Mouse (Mus musculus) gastrocnemius, adult 2 months (tissue): ENCODE measurements around the gene Stab1. TPM values are rescaled to one million over a fixed set of nuclear protein-coding genes. Genes with fewer than 3 reads are reported as not detected.

Experiments used
- DNase-seq: peaks from one replicate; pipeline ENCODE4 v3.0.0; 2022
- H3K27ac ChIP-seq: fragments of 200-600 bp; 2 replicates; pipeline ENCODE4 v1.8.1; 2022; ENCODE audit warnings: mild to moderate bottlenecking
- H3K4me3 ChIP-seq: fragments of 200-600 bp; 2 replicates; pipeline ENCODE4 v1.8.1; 2022; ENCODE audit warnings: mild to moderate bottlenecking, moderate library complexity
- CTCF ChIP-seq: fragments of 200-600 bp; IDR thresholded peaks from 2 replicates; pipeline ENCODE4 v1.8.1; 2022; ENCODE audit warnings: antibody characterized with exemption, mild to moderate bottlenecking, moderate library complexity
- intact Hi-C: fragments of 180-260 bp; cut with DNase I; formaldehyde crosslinking; loops from one replicate; pipeline ENCODE4 v1.15.1; 2025
- long read RNA-seq, 2 experiments: library from polyadenylated mRNA; stranded (forward); transcript quantifications; one replicate each; pipeline ENCODE4 v2.0.0; 2021
- total RNA-seq, 2 experiments: library from RNA; stranded (reverse); gene quantifications; 2 replicates each; pipeline ENCODE4 v1.2.3; 2021

The Stab1 gene
- 10 to 100 TPM; 14.0 to 16.5 TPM for total RNA-seq
- long read RNA-seq, experiment 1, partial matches to known transcripts: 2 of 8 reads
- long read RNA-seq, experiment 1, other reads (novel, unspliced or antisense): 6 of 8 reads
- long read RNA-seq, experiment 2, full-length matches to known transcripts: 1 of 2 reads
- long read RNA-seq, experiment 2, partial matches to known transcripts: 0 of 2 reads
- long read RNA-seq, experiment 2, other reads (novel, unspliced or antisense): 1 of 2 reads

DNA sequence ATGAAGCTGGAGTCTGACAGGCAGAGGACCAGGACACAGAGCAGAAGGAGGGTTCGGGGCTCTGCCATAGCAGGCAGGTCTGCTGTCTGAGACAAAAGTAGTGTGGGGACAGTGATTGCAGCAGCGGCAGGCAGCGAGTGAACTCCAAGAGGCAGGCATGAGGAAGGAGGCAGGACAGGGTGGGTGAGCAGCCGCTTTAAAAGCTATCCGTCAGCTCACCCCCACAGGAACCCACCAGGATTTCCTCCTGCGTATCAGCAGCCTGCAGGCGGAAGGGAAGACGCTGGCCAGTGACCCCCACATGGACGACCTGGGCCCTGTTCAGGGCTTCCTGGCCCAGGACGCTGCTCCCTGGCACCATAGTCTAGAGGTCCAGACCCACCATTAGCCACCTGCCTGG, at the start of gene Stab1:
Gene Stab1 (minus strand): TSS at position 217 of the 400 bp plus-strand sequence.
- Histone ChIP-seq H3K4me3 (peak within 1 kb of the TSS; percentile 69), H3K27ac (peak within 1 kb of the TSS; percentile 76)
- intact Hi-C loops: no loop called here
- TF ChIP-seq CTCF: no peak
- DNase-seq: peak; percentile 57

DNA sequence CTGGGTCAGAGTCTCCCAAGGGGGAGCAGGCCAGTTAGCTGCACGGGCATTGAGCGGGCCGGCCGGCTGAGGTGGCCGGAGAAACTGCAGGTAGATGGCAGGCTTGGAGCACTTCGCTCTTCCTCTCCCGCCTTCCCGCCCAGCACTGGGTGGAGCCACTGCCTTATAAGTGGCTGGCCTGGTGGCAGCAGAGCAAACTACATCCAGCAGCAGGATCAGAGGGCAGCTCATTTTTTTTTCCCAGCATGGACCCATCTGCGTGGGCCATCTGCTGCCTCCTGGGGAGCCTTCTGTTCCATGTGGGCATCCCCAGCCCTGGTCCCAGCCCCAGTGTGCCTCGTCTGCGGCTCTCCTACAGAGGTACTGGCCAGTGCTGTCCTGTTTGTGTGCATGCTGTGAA, 49.2 kb upstream of the Stab1 start, which contains the start of gene Sema3g:
Gene Sema3g (plus strand): TSS at position 195 of the 400 bp plus-strand sequence.
- intact Hi-C loops: no loop called here
- TF ChIP-seq CTCF: peak; percentile 64
- Histone ChIP-seq H3K27ac (peak within 1 kb of the TSS; percentile 74), H3K4me3 (peak within 1 kb of the TSS; percentile 65)
- peak; percentile 68 for DNase-seq

DNA sequence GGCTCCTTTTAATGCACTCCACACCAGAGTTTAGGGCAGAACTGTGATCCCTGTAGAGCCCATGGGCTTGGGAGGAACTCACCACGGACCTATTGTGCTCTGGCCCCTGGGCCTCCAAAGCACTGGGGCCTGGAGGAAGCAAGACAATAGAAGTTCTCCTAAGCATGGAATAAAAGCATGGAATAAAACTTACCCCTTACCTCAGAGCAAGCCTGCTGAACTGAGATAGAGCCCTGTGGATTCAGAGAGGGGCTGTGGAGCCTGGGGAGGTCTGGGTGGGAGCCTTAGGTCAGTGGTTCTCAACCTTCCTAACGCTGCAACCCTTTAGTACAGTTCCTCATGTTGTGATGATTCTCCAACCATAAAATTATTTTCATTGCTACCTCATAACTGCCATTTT, 48.4 kb upstream of the Stab1 start, which contains the start of gene Nisch:
Gene Nisch (minus strand): TSS at position 101 of the 400 bp plus-strand sequence.
- peak within 1 kb of the TSS; percentile 74 for H3K27ac ChIP-seq
- intact Hi-C loops: no loop called here
- peak within 1 kb of the TSS; percentile 65 for H3K4me3 ChIP-seq
- no peak for TF ChIP-seq CTCF
- no peak for DNase-seq

DNA sequence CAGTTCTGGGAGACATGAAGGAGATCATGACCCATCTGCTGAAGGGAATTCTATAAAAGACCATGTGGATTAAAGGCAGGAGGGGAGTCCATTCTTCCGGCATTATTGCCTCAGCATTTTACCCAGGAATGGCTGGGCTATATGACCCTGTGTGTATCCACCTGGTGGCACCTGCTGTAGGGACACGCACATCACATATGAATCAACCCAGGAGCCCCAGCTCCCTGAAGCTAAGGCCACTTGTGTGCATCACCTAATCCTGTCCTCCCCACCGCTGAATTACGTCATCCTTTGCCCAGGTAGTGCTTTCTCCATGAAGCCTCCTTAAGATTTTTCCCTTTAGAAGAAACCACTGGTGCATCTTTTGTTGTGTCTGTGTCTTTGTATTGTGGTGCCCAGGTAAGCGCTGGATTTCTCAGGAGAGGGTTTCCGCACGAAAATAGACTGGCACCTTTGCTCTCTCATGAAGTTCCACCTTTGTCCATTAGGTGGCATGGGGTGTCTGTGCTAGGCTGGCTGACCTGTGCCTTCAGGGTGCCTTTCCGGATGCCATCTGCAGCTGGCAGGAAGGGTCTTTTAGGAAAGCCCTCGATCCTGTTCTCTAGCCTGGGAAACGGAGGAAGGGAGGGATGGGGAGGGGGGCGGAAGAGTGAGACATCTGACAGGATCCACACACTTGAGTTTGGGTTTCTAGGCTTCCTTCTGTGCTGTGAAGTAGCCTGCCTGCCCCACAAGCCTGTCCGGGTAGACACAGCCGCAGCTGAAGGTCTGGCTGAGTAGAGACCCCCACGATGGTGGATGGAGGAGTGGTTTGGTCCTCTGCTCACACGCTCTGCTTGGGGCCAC, 46.9 kb upstream of the Stab1 start:
- Histone ChIP-seq H3K27ac (peak overlapping the region; percentile 28; the same call in 1 of the 2 replicates), H3K4me3 (peak overlapping the region; percentile 23; the same call in 1 of the 2 replicates)
- peak; percentile 63 for DNase-seq
- intact Hi-C loops: loop anchor here (1.0 kb wide), 1 partner anchor 19 kb away; no protein-coding TSS in a partner anchor
- peak; percentile 87 for TF ChIP-seq CTCF

DNA sequence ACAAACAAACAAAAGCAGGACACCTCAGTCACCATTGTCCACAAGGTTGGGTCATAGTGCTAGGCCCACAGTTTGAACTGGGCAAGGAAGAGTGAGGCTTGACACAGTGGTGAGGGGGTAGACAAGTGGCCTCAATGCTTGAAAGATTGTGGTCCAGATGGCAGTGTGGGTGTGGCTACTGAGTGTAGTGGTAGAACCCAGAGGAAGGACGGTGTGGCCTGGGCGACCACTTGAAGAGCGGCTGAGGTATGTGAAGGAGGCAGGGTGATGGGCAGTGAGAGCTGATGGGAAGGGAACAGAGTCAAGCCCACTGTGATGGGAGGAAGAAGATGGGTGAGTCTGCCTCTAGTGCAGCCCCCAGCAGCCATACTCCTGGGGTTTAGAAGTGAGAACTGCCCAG, 46.2 kb upstream of the Stab1 start:
- no peak overlapping the region for H3K4me3 ChIP-seq
- TF ChIP-seq CTCF: no peak
- no peak for DNase-seq
- H3K27ac ChIP-seq: no peak overlapping the region
- intact Hi-C loops: loop anchor here (1.0 kb wide), 1 partner anchor 20 kb away; no protein-coding TSS in a partner anchor

DNA sequence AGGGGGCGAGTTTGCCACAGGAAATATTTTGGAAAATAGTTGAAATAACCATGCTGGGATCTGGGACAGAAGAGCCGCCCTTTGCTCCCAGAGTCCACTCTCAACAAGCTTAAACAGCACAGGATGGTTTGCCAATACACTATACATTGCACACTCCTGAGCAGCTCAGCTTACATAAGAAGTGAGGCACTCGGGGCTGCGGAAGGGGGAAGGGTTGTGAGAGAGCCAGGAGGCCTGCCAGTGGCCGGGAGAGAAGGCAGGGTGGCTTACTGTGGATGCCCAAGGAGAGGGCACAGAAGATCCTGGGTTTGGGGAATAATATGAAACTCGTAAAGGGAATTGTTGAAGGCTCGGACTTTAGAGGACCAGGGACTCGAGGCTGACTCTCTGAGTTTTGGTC, 45.4 kb upstream of the Stab1 start:
- H3K27ac ChIP-seq: no peak overlapping the region
- no peak overlapping the region for H3K4me3 ChIP-seq
- no peak for TF ChIP-seq CTCF
- intact Hi-C loops: no loop called here
- DNase-seq: no peak

DNA sequence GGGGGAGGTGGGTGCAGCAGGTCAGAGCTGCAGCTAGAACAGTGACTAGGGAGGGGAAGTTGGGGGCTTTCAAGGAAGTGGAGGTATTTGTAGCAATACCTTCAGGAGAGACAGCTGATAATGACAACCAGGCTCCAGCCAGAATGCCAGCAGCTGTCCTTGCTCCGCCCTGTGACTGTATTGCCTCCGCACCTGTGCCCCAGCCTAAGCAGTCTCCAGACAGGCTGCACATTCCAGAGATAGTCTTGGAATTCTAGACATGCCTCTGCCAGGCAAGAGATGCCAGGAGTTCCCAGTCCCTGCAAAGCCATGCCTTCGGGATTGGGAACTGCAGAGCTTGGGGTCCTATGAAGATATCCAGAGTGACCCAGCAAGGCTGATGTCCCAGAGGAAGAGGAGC, 44.1 kb upstream of the Stab1 start:
- intact Hi-C loops: no loop called here
- no peak for DNase-seq
- H3K27ac ChIP-seq: no peak overlapping the region
- H3K4me3 ChIP-seq: no peak overlapping the region
- TF ChIP-seq CTCF: no peak

DNA sequence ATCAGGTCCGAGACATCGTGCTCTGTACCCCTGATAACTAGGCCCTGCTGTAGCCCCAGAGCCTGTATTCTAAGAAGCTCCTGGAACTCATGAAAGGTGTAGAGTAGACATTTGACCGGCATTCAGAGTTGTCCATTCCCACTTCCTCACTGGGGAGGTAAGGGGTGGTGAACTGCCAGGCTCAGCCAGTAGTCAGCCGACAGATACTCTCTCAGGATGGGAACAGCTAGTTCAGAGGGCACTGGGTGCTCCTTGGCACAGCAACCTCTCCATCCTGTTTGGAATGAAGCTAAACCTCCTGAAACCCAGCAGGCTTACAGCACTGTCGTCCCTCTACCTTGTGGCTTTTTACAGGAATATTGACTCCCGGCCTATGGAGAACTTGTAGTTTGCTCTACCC, 43.4 kb upstream of the Stab1 start:
- no peak for TF ChIP-seq CTCF
- no peak for DNase-seq
- H3K27ac ChIP-seq: no peak overlapping the region
- intact Hi-C loops: no loop called here
- H3K4me3 ChIP-seq: no peak overlapping the region

DNA sequence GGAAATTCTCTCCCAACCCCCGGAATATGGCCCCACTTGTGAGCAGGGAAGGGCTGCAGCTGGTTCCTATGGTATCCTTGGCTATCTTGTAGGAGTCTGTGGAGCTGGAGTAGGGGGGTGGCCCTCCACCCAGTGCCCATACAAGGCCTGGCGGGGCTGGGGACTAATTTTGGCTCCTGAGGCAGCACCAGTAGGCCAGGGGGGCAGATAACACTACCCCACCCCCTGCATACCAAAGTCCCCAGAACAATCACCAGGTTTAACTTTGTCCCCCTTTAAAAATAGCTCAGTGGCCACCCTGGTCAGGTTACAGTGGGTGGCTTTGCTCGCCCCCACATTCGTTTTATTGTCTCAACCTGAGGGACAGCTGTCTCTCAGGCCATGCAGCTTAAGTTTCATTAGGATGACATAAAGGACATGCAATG, 40.7 kb upstream of the Stab1 start:
- H3K4me3 ChIP-seq: no peak overlapping the region
- TF ChIP-seq CTCF: no peak
- intact Hi-C loops: loop anchor here (5.0 kb wide), 1 partner anchor 43 kb away; the partner anchor contains the start of genes Bap1 and Phf7
- peak overlapping the region; percentile 53; the same call in 1 of the 2 replicates for H3K27ac ChIP-seq
- no peak for DNase-seq

DNA sequence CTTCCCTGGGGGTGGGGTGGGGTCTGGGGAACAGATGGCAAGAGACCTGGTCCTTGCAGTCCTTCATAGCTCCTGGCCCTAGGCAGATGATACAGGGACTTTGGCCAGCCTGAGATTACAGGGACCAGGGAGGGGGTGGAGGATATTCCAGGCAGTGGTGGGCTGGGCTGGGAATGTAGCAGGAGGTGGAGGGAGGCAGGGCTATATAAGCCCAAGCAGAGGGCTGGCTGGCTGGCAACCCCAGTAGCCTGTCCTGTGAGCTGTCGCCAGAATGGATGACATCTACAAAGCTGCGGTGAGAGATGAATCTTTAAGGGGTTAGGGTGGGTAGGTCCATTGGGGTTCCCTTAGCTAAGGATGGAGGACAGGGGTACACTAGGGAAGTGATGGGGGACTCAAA, 39.6 kb upstream of the Stab1 start, which contains the start of gene Tnnc1:
Gene Tnnc1 (plus strand): TSS at position 229 of the 400 bp plus-strand sequence.
- DNase-seq: no peak
- intact Hi-C loops: loop anchor here (5.0 kb wide), 1 partner anchor 44 kb away; the partner anchor contains the start of genes Bap1 and Phf7
- Histone ChIP-seq H3K27ac (peak within 1 kb of the TSS; percentile 95), H3K4me3 (peak within 1 kb of the TSS; percentile 86)
- TF ChIP-seq CTCF: no peak

DNA sequence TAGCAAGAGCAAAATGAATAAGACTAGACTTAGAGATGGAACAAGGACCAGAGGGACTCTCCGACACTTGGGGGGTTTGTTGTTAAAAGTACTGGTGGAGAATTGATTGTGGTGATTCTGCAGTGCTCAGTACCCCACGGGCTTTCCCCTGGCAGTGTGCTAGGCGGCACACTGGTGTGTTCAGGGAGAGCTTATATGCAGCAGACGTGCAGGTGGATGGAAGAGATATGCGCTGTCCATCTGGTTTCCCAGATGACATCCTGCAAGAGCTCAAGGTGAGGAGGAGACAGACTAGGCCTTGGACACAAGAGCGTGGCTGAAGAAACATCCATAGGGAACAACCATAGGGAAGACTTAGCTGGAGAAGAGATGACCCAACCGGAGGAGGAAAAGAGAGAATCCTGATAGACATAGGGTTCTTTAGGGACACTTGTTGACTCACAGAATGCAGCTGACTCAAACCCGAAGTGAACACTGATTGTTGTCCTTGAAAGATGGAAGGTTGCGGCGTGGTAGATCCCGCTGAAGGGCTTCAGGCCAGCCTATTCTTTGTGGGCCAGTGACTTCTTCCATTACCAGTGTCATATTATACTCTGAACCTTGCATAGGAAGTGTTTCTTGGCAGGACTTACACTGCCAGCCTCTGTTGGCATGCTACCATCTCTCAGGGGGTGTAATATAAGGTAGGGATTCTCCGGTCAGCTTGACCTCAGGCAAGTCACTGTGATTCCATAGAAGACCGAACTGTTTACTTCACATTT, 38.8 kb upstream of the Stab1 start:
- TF ChIP-seq CTCF: no peak
- H3K27ac ChIP-seq: peak overlapping the region; percentile 95
- DNase-seq: no peak
- intact Hi-C loops: loop anchor here (5.0 kb wide), 1 partner anchor 45 kb away; the partner anchor contains the start of genes Bap1 and Phf7
- peak overlapping the region; percentile 86 for H3K4me3 ChIP-seq

DNA sequence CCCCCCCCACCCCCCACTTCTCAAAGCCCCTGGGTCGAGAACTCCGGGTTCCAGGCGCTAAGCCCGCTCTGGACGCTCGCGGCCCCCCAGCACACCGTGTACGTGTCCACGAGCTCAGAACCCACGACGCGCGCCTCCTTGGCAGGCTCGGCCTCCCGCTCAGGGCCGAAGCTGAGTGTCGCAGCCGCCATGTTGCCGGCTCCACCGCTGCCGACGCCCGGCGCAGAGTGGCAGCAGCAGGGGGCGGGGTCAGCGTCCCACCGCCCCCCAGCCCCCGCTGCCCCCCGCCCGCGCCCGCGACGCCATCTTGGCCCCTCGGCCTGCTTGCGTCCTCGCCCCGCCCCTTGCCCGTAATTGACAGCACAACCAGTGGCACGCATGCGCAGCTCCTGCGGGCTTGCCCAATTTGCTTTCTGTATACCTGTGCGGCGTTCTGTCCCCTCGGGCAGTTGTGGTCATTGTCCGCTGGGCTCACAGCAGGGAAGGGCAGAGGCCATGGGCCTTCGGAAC, 38.1 kb upstream of the Stab1 start:
- intact Hi-C loops: loop anchor here (5.0 kb wide), 1 partner anchor 46 kb away; the partner anchor contains the start of genes Bap1 and Phf7
- Histone ChIP-seq H3K4me3 (peak overlapping the region; percentile 86), H3K27ac (peak overlapping the region; percentile 95)
- peak; percentile 98 for DNase-seq
- no peak for TF ChIP-seq CTCF
